Mouse (Mus musculus): ENCODE data around the gene Abca6.

The Abca6 gene

GRCm38 (mm10) chr11:110196561-110197306 is 54.8 kb downstream of the Abca6 start:
- no peak for DNase-seq (ENCODE audit: low read depth, low spot score)

- DNase-seq (ENCODE audit: low read depth, low spot score): no peak
Measured at GRCm38 (mm10) chr11:110195310-110195709, 56.3 kb downstream of the Abca6 start.

GRCm38 (mm10) chr11:110171212-110171611 is 80.4 kb downstream of the Abca6 start:
- no peak for DNase-seq (ENCODE audit: low read depth, low spot score)

- DNase-seq (ENCODE audit: low read depth, low spot score): peak; percentile 36
Measured at GRCm38 (mm10) chr11:110167459-110168251, 83.9 kb downstream of the Abca6 start, which contains the start of gene Abca9. Abca9 (minus strand) TSS chr11:110168196.

GRCm38 (mm10) chr11:110165822-110166221 is 85.8 kb downstream of the Abca6 start:
- DNase-seq (ENCODE audit: low read depth, low spot score): peak; percentile 54

- no peak for DNase-seq (ENCODE audit: low read depth, low spot score)
Measured at GRCm38 (mm10) chr11:110165409-110165808, 86.2 kb downstream of the Abca6 start.

- DNase-seq (ENCODE audit: low read depth, low spot score): no peak
Measured at GRCm38 (mm10) chr11:110157059-110157458, 94.5 kb downstream of the Abca6 start.

GRCm38 (mm10) chr11:110155985-110156384 is 95.6 kb downstream of the Abca6 start:
- DNase-seq (ENCODE audit: low read depth, low spot score): no peak

GRCm38 (mm10) chr11:110147640-110148039 is 103.9 kb downstream of the Abca6 start:
- no peak for DNase-seq (ENCODE audit: low read depth, low spot score)

GRCm38 (mm10) chr11:110145421-110145820 is 106.2 kb downstream of the Abca6 start:
- DNase-seq (ENCODE audit: low read depth, low spot score): no peak

GRCm38 (mm10) chr11:110130760-110131159 is 120.8 kb downstream of the Abca6 start:
- DNase-seq (ENCODE audit: low read depth, low spot score): peak; percentile 54
